ENCODE assay signal across 31 mouse cellular contexts in genomic region chr11:118420261-118420660, GRCm38 (mm10). TPM values are rescaled to one million over a fixed set of nuclear protein-coding genes. Genes with fewer than 3 reads are reported as not detected.
DNase-seq lines count a peak whose midpoint lies in the region; ATAC-seq and TF ChIP-seq lines count a peak whose summit lies in the region.
"Had no signal": no experiment of that assay in that cellular context is flagged by ENCODE, and none has a peak within 500 bp of the region (broad histone marks: within the 10 kb centered on the region; RNA-seq: fewer than 3 reads in every experiment).

No protein-coding gene starts in this region.

- intact Hi-C loops in left cerebral cortex, postnatal 10 days (cut with DNase I): loop anchor here (10.0 kb wide), 1 partner anchor 555 kb away; no protein-coding TSS in a partner anchor

- H3K9me3 ChIP-seq in intestine, embryonic 16.5 days (ENCODE audit: control insufficient read depth, low read length): no peaks in the 10 kb centered on the region
- H3K9me3 ChIP-seq in intestine, embryonic 15.5 days: no peaks in the 10 kb centered on the region
- no peaks in the 10 kb centered on the region for H3K9me3 ChIP-seq in intestine, postnatal 0 days (ENCODE audit: control insufficient read depth)
- H3K9me3 ChIP-seq: embryonic facial prominence, embryonic 10.5 days; embryonic facial prominence, embryonic 13.5 days; forebrain, embryonic 13.5 days; heart, embryonic 12.5 days; heart, embryonic 15.5 days; hindbrain, embryonic 10.5 days; hindbrain, embryonic 13.5 days had no signal

- no peaks in the 10 kb centered on the region for H3K27me3 ChIP-seq in intestine, embryonic 16.5 days (replicated peaks; ENCODE audit: control insufficient read depth, insufficient read depth, low read length)
- no peaks in the 10 kb centered on the region for H3K27me3 ChIP-seq in intestine, embryonic 15.5 days (replicated peaks)
- H3K27me3 ChIP-seq in intestine, postnatal 0 days (replicated peaks; ENCODE audit: control insufficient read depth, insufficient read depth, low read length): no peaks in the 10 kb centered on the region
- H3K27me3 ChIP-seq: embryonic facial prominence, embryonic 13.5 days; forebrain, embryonic 13.5 days; heart, embryonic 12.5 days; heart, embryonic 15.5 days; hindbrain, embryonic 13.5 days; Patski had no signal

- H3K27ac ChIP-seq in intestine, embryonic 16.5 days (ENCODE audit: low read length): peak overlapping the region; percentile 24; the same call in 1 of the 2 replicates
- no peak overlapping the region for H3K27ac ChIP-seq in intestine, embryonic 15.5 days
- no peak overlapping the region for H3K27ac ChIP-seq in intestine, postnatal 0 days (ENCODE audit: low read depth, low read length)
- H3K27ac ChIP-seq: heart, embryonic 15.5 days had no signal

- H3K9ac ChIP-seq in intestine, embryonic 16.5 days (ENCODE audit: low read depth, low read length): no peak overlapping the region
- H3K9ac ChIP-seq in intestine, embryonic 15.5 days: no peak overlapping the region
- H3K9ac ChIP-seq in intestine, postnatal 0 days (ENCODE audit: low read depth, low read length): no peak overlapping the region
- H3K9ac ChIP-seq: heart, embryonic 12.5 days had no signal

- H3K4me2 ChIP-seq in intestine, embryonic 16.5 days (ENCODE audit: low read depth, low read length): no peak overlapping the region
- no peak overlapping the region for H3K4me2 ChIP-seq in intestine, embryonic 15.5 days (replicated peaks)
- 0 out of 2 replicates have a peak overlapping the region, but pooled peaks have one; percentile 9 for H3K4me2 ChIP-seq in intestine, postnatal 0 days (replicated peaks; ENCODE audit: low read depth)

- TF ChIP-seq CTCF in intestine, postnatal 0 days (IDR thresholded peaks at IDR 0.05; ENCODE audit: low read depth): 0 out of 2 replicates have a peak, but pooled peaks have one; percentile 6

- no peak for ATAC-seq in intestine, embryonic 16.5 days
- ATAC-seq in intestine, embryonic 15.5 days: no peak
- ATAC-seq in intestine, postnatal 0 days: no peak
- ATAC-seq: CD4-positive, CD25-positive, alpha-beta regulatory T cell, adult 4 months; forebrain, embryonic 13.5 days; forebrain, postnatal 0 days; hindbrain, embryonic 16.5 days; Patski had no signal

- peaks cover 37% of the 10 kb centered on the region for H3K4me1 ChIP-seq in intestine, embryonic 16.5 days (ENCODE audit: control insufficient read depth, insufficient read depth, low read length)
- H3K4me1 ChIP-seq in intestine, embryonic 15.5 days (replicated peaks): peaks cover 31% of the 10 kb centered on the region
- H3K4me1 ChIP-seq in intestine, postnatal 0 days (replicated peaks; ENCODE audit: control insufficient read depth, insufficient read depth, low read length): peaks cover 5% of the 10 kb centered on the region; the same call in 1 of the 2 replicates

- 61% methylated on average over 7 of the region's 7 CpGs for WGBS in intestine, embryonic 16.5 days
- 73% methylated on average over 7 of the region's 7 CpGs for WGBS in intestine, embryonic 15.5 days
- WGBS in intestine, postnatal 0 days: 44% methylated on average over 7 of the region's 7 CpGs

- DNase-seq in 416B (ENCODE audit: low read depth): peak; percentile 48
- peak; percentile 39 for DNase-seq in NIH3T3 (ENCODE audit: low read depth)
- DNase-seq in thymus, postnatal 4 days: no peak
- DNase-seq in left cerebral cortex, postnatal 10 days (ENCODE audit: extremely low spot score in 1 of 2, low spot score in 2 of 2): no peak
- DNase-seq: adrenal gland, adult 2 months; adrenal gland, postnatal 14 days; cerebellum, adult 11 months; cerebellum, adult 8-10 months; cerebellum, postnatal 10 days; cerebellum, postnatal 36 days; embryo, embryonic 11 days; forebrain, postnatal 0 days; gastrocnemius, adult 2 months; gastrocnemius, postnatal 14 days; heart, adult 18-20 months; heart, postnatal 10 days; heart, postnatal 36 days had no signal

- 0 out of 2 replicates have a peak, but pooled peaks cover under 1% of the 10 kb centered on the region for H3K36me3 ChIP-seq in intestine, embryonic 16.5 days (ENCODE audit: control insufficient read depth, insufficient read depth, low read length)
- H3K36me3 ChIP-seq in intestine, embryonic 15.5 days: peaks cover 4% of the 10 kb centered on the region; the same call in 1 of the 2 replicates
- peaks cover 5% of the 10 kb centered on the region; the same call in 1 of the 2 replicates for H3K36me3 ChIP-seq in intestine, postnatal 0 days (ENCODE audit: control insufficient read depth, insufficient read depth)

- H3K4me3 ChIP-seq in intestine, embryonic 16.5 days (ENCODE audit: low read length): no peak overlapping the region
- H3K4me3 ChIP-seq in intestine, embryonic 15.5 days (replicated peaks): no peak overlapping the region
- no peak overlapping the region for H3K4me3 ChIP-seq in intestine, postnatal 0 days (ENCODE audit: low read depth, low read length)
- H3K4me3 ChIP-seq: heart, embryonic 12.5 days had no signal

RNA-seq across cellular contexts. Expression of gene Cant1, which starts 1.4 kb away (rescaled TPM):
- polyA plus RNA-seq in intestine, embryonic 16.5 days (2015; fragmentation: Nextera tagmentation; extraction: Ambion mirVana): 38.7 and 44.1 TPM in 2 replicates
- polyA plus RNA-seq in intestine, embryonic 15.5 days (2015; fragmentation: Nextera tagmentation; extraction: Ambion mirVana): 39.7 and 44.3 TPM in 2 replicates
- polyA plus RNA-seq in intestine, postnatal 0 days (2015; fragmentation: Nextera tagmentation; extraction: Ambion mirVana): 35.0 and 36.1 TPM in 2 replicates
- 10 to 100 TPM; 37.5 to 37.6 TPM for total RNA-seq in left cerebral cortex, postnatal 10 days (2021)

RNA-seq across cellular contexts. Expression of gene C1qtnf1, which starts 7.7 kb away (rescaled TPM):
- 7.1 and 7.3 TPM in 2 replicates for polyA plus RNA-seq in intestine, embryonic 16.5 days (2015; fragmentation: Nextera tagmentation; extraction: Ambion mirVana)
- 6.3 and 6.6 TPM in 2 replicates for polyA plus RNA-seq in intestine, embryonic 15.5 days (2015; fragmentation: Nextera tagmentation; extraction: Ambion mirVana)
- 5.2 and 6.1 TPM in 2 replicates for polyA plus RNA-seq in intestine, postnatal 0 days (2015; fragmentation: Nextera tagmentation; extraction: Ambion mirVana)
- total RNA-seq in left cerebral cortex, postnatal 10 days (2021): 1 to 10 TPM; 5.9 to 8.8 TPM
- polyA plus RNA-seq: CD4-positive, CD25-positive, alpha-beta regulatory T cell, adult 4 months; erythroblast, embryonic 14.5 days had no signal

RNA-seq across cellular contexts. Expression of gene Lgals3bp, which starts 18.4 kb away (rescaled TPM):
- polyA plus RNA-seq in intestine, embryonic 16.5 days (2015; fragmentation: Nextera tagmentation; extraction: Ambion mirVana): 226 and 234 TPM in 2 replicates
- polyA plus RNA-seq in intestine, embryonic 15.5 days (2015; fragmentation: Nextera tagmentation; extraction: Ambion mirVana): 153 and 171 TPM in 2 replicates
- 348 and 382 TPM in 2 replicates for polyA plus RNA-seq in intestine, postnatal 0 days (2015; fragmentation: Nextera tagmentation; extraction: Ambion mirVana)
- total RNA-seq in left cerebral cortex, postnatal 10 days (2021): 10 to 100 TPM; 10.1 to 11.7 TPM

RNA-seq across cellular contexts. Expression of gene Engase, which starts 56.4 kb away (rescaled TPM):
- 13.5 and 17.8 TPM in 2 replicates for polyA plus RNA-seq in intestine, embryonic 16.5 days (2015; fragmentation: Nextera tagmentation; extraction: Ambion mirVana)
- 13.1 and 14.7 TPM in 2 replicates for polyA plus RNA-seq in intestine, embryonic 15.5 days (2015; fragmentation: Nextera tagmentation; extraction: Ambion mirVana)
- 11.3 and 11.7 TPM in 2 replicates for polyA plus RNA-seq in intestine, postnatal 0 days (2015; fragmentation: Nextera tagmentation; extraction: Ambion mirVana)
- total RNA-seq in left cerebral cortex, postnatal 10 days (2021): 10 to 100 TPM; 11.5 to 13.9 TPM

Comparison
In these comparisons a context has a peak if more than half of its experiments do, and no peak if none do; other contexts are left out.
1. DNase-seq: peak in 416B (single experiment) and NIH3T3 (single experiment); none in thymus, postnatal 4 days (single experiment) and left cerebral cortex, postnatal 10 days (0 of 2).